Mouse (Mus musculus): ENCODE data around the gene Irgq.
"Not testable (repeated sequence)": the region's sequence is repeated elsewhere in the genome, so short reads cannot be mapped to it uniquely, and the experiment has no call there.

Irgq gene

GRCm38 (mm10) chr7:24530062-24530931, at the start of gene Irgq:
TSS of gene Irgq (plus strand) at chr7:24530689.
- peak within 1 kb of the TSS; percentile 85 for H3K4me3 ChIP-seq (replicated peaks; ENCODE audit: low read length)
- H3K27me3 ChIP-seq (ENCODE audit: insufficient read depth, low read length): peaks cover 19% of the 10 kb centered on the region
- peaks cover 55% of the 10 kb centered on the region for H3K4me1 ChIP-seq (replicated peaks; ENCODE audit: low read depth, low read length)
- TF ChIP-seq POU5F1 (IDR thresholded peaks at IDR 0.05; ENCODE audit: borderline replicate concordance, low read length) (no peak), NANOG (IDR thresholded peaks at IDR 0.05; ENCODE audit: borderline replicate concordance, low read length) (no peak), CTCF (conservative IDR thresholded peaks at IDR 0.05; ENCODE audit: low read length) (no peak)
- H3K9me3 ChIP-seq (ENCODE audit: low read length): no peaks in the 10 kb centered on the region
- H3K36me3 ChIP-seq (ENCODE audit: insufficient read depth, low read length): peaks cover 10% of the 10 kb centered on the region

GRCm38 (mm10) chr7:24480986-24481473, 49.5 kb upstream of the Irgq start:
- H3K9me3 ChIP-seq (ENCODE audit: low read length): peaks cover 6% of the 10 kb centered on the region
- TF ChIP-seq POU5F1 (IDR thresholded peaks at IDR 0.05; ENCODE audit: borderline replicate concordance, low read length) (no peak), CTCF (conservative IDR thresholded peaks at IDR 0.05; ENCODE audit: low read length) (no peak), NANOG (IDR thresholded peaks at IDR 0.05; ENCODE audit: borderline replicate concordance, low read length) (no peak)
- peak overlapping the region; percentile 88 for H3K4me3 ChIP-seq (replicated peaks; ENCODE audit: low read length)
- H3K4me1 ChIP-seq (replicated peaks; ENCODE audit: low read depth, low read length): peaks cover 49% of the 10 kb centered on the region
- peaks cover 80% of the 10 kb centered on the region for H3K27me3 ChIP-seq (ENCODE audit: insufficient read depth, low read length)
- peaks cover 5% of the 10 kb centered on the region; the same call in 1 of the 2 replicates for H3K36me3 ChIP-seq (ENCODE audit: insufficient read depth, low read length)

GRCm38 (mm10) chr7:24481474-24482207, 48.8 kb upstream of the Irgq start, which contains the start of gene Cadm4:
TSS of gene Cadm4 (plus strand) at chr7:24482023.
- peak within 1 kb of the TSS; percentile 88 for H3K4me3 ChIP-seq (replicated peaks; ENCODE audit: low read length)
- H3K27me3 ChIP-seq (ENCODE audit: insufficient read depth, low read length): peaks cover 86% of the 10 kb centered on the region
- no peaks in the 10 kb centered on the region for H3K36me3 ChIP-seq (ENCODE audit: insufficient read depth, low read length)
- H3K4me1 ChIP-seq (replicated peaks; ENCODE audit: low read depth, low read length): peaks cover 50% of the 10 kb centered on the region
- TF ChIP-seq POU5F1 (IDR thresholded peaks at IDR 0.05; ENCODE audit: borderline replicate concordance, low read length) (no peak), NANOG (IDR thresholded peaks at IDR 0.05; ENCODE audit: borderline replicate concordance, low read length) (no peak), CTCF (conservative IDR thresholded peaks at IDR 0.05; ENCODE audit: low read length) (no peak)
- peaks cover 6% of the 10 kb centered on the region for H3K9me3 ChIP-seq (ENCODE audit: low read length)

- TF ChIP-seq POU5F1 (IDR thresholded peaks at IDR 0.05; ENCODE audit: borderline replicate concordance, low read length) (no peak), CTCF (conservative IDR thresholded peaks at IDR 0.05; ENCODE audit: low read length) (no peak)
- Histone ChIP-seq H3K9me3 (ENCODE audit: low read length) (peaks cover 6% of the 10 kb centered on the region), H3K27me3 (ENCODE audit: insufficient read depth, low read length) (peaks cover 86% of the 10 kb centered on the region), H3K36me3 (ENCODE audit: insufficient read depth, low read length) (no peaks in the 10 kb centered on the region), H3K4me1 (replicated peaks; ENCODE audit: low read depth, low read length) (peaks cover 54% of the 10 kb centered on the region), H3K4me3 (replicated peaks; ENCODE audit: low read length) (peak overlapping the region; percentile 88)
Measured at GRCm38 (mm10) chr7:24482208-24483020, 48.1 kb upstream of the Irgq start.

- Histone ChIP-seq H3K4me1 (replicated peaks; ENCODE audit: low read depth, low read length) (peaks cover 61% of the 10 kb centered on the region), H3K27me3 (ENCODE audit: insufficient read depth, low read length) (peaks cover 79% of the 10 kb centered on the region)
- H3K4me3 ChIP-seq (replicated peaks; ENCODE audit: low read length); H3K36me3 ChIP-seq (ENCODE audit: insufficient read depth, low read length); H3K9me3 ChIP-seq (ENCODE audit: low read length): not testable (repeated sequence)
Measured at GRCm38 (mm10) chr7:24483291-24483690, 47.2 kb upstream of the Irgq start.

DNA sequence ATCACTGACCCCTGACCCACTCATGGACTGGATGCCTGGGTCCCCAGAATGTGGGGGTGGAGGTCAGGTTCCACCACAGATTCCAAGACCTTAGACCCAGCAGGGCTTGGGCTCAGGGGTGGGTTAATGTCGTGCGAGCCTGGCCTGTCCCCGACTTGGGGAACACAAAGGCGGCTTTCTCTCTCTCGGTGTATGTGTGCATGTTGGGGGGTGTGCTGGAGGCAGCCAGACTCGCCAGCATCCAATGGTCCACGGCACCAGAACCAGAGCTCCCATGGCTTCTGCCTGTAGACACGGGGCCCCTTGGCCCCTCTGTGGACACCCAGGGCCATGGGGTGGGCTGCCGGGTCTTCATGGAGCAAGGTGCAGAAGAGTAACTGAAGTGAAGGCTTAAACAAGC, 45.0 kb upstream of the Irgq start:
- TF ChIP-seq CTCF (conservative IDR thresholded peaks at IDR 0.05; ENCODE audit: low read length) (no peak), NANOG (IDR thresholded peaks at IDR 0.05; ENCODE audit: borderline replicate concordance, low read length) (no peak), POU5F1 (IDR thresholded peaks at IDR 0.05; ENCODE audit: borderline replicate concordance, low read length) (no peak)
- Histone ChIP-seq H3K36me3 (ENCODE audit: insufficient read depth, low read length) (no peaks in the 10 kb centered on the region), H3K4me3 (replicated peaks; ENCODE audit: low read length) (no peak overlapping the region)

GRCm38 (mm10) chr7:24486654-24487130, 43.8 kb upstream of the Irgq start:
- Histone ChIP-seq H3K27me3 (ENCODE audit: insufficient read depth, low read length) (peaks cover 45% of the 10 kb centered on the region), H3K4me1 (replicated peaks; ENCODE audit: low read depth, low read length) (peaks cover 59% of the 10 kb centered on the region), H3K36me3 (ENCODE audit: insufficient read depth, low read length) (no peaks in the 10 kb centered on the region), H3K9me3 (ENCODE audit: low read length) (no peaks in the 10 kb centered on the region), H3K4me3 (replicated peaks; ENCODE audit: low read length) (peak overlapping the region; percentile 29)
- TF ChIP-seq NANOG (IDR thresholded peaks at IDR 0.05; ENCODE audit: borderline replicate concordance, low read length) (no peak), CTCF (conservative IDR thresholded peaks at IDR 0.05; ENCODE audit: low read length) (no peak), POU5F1 (IDR thresholded peaks at IDR 0.05; ENCODE audit: borderline replicate concordance, low read length) (no peak)

More for the DNA sequence above, 45.0 kb upstream of the Irgq start:
- Histone ChIP-seq H3K4me1 (replicated peaks; ENCODE audit: low read depth, low read length) (peaks cover 69% of the 10 kb centered on the region), H3K9me3 (ENCODE audit: low read length) (no peaks in the 10 kb centered on the region), H3K27me3 (ENCODE audit: insufficient read depth, low read length) (peaks cover 57% of the 10 kb centered on the region)

DNA sequence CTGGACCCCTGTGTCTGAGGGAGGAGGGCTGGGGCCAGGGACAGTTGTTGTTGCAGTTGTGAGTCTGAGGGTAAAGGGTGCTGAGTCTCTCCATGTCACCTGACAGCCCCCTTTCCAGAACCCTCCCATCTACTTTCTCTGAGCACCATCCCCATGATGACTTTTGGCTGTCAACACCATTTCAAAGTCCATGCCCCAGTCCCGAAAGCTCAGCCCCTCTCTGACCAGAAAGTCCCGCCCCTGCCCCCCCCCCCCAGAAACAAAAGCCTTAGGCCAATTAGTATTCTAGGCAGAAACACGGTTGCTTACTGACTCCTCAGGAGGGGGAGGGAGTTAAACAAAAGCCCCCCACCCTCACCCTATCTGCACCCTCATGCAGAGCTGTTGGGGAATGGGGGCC, 43.1 kb upstream of the Irgq start:
- TF ChIP-seq POU5F1 (IDR thresholded peaks at IDR 0.05; ENCODE audit: borderline replicate concordance, low read length) (no peak), CTCF (conservative IDR thresholded peaks at IDR 0.05; ENCODE audit: low read length) (no peak), NANOG (IDR thresholded peaks at IDR 0.05; ENCODE audit: borderline replicate concordance, low read length) (no peak)
- Histone ChIP-seq H3K36me3 (ENCODE audit: insufficient read depth, low read length) (no peaks in the 10 kb centered on the region), H3K9me3 (ENCODE audit: low read length) (no peaks in the 10 kb centered on the region), H3K27me3 (ENCODE audit: insufficient read depth, low read length) (peaks cover 40% of the 10 kb centered on the region), H3K4me3 (replicated peaks; ENCODE audit: low read length) (peak overlapping the region; percentile 29), H3K4me1 (replicated peaks; ENCODE audit: low read depth, low read length) (peaks cover 58% of the 10 kb centered on the region)
